Mouse (Mus musculus): ENCODE data around the gene Litaf.

GRCm38 (mm10) chr16:10979064-10979803 lies 86.7 kb downstream of the Litaf start:
- TF ChIP-seq GATA1 (IDR thresholded peaks at IDR 0.05; ENCODE audit: borderline replicate concordance, low read length) (no peak), FLI1 (IDR thresholded peaks at IDR 0.05; ENCODE audit: low read length) (no peak)
